Mouse (Mus musculus): Measurements from ENCODE around the gene Pik3cb. TPM values are rescaled to one million over a fixed set of nuclear protein-coding genes. Genes with fewer than 3 reads are reported as not detected.
A peak's percentile ranks its signal among the peaks of the same experiment; 100 is the strongest.

The Pik3cb gene
- polyA plus RNA-seq, 1 experiment = 55.5 TPM

- TF ChIP-seq POLR2A (IDR thresholded peaks at IDR 0.05; ENCODE audit: insufficient read depth, low read length) = no peak
- no peak for TF ChIP-seq EP300 (IDR thresholded peaks at IDR 0.05; ENCODE audit: insufficient read depth, low read depth, low read length)
- TF ChIP-seq CTCF (IDR thresholded peaks at IDR 0.05; ENCODE audit: low read depth, low read length) = no peak
- H3K36me3 ChIP-seq (ENCODE audit: control insufficient read depth, insufficient read depth, low read length, poor library complexity, severe bottlenecking) = no peaks in the 10 kb centered on the region
- no peak overlapping the region for H3K9ac ChIP-seq (ENCODE audit: low read depth, poor library complexity, severe bottlenecking)
These were observed 4.1 kb upstream of the Pik3cb start for GRCm38 (mm10) chr9:99144416-99144989.

GRCm38 (mm10) chr9:99141618-99142017 lies 1.2 kb upstream of the Pik3cb start:
- no peaks in the 10 kb centered on the region for H3K4me1 ChIP-seq (ENCODE audit: control insufficient read depth, insufficient read depth, low read length)
- no peak overlapping the region for H3K9ac ChIP-seq (ENCODE audit: low read depth, poor library complexity, severe bottlenecking)
- TF ChIP-seq EP300 (IDR thresholded peaks at IDR 0.05; ENCODE audit: insufficient read depth, low read depth, low read length) (no peak), CTCF (IDR thresholded peaks at IDR 0.05; ENCODE audit: low read depth, low read length) (no peak), POLR2A (IDR thresholded peaks at IDR 0.05; ENCODE audit: insufficient read depth, low read length) (no peak)
- H3K4me3 ChIP-seq (ENCODE audit: low read depth, low read length) = no peak overlapping the region
- H3K36me3 ChIP-seq (ENCODE audit: control insufficient read depth, insufficient read depth, low read length, poor library complexity, severe bottlenecking) = no peaks in the 10 kb centered on the region
- no peaks in the 10 kb centered on the region for H3K9me3 ChIP-seq (replicated peaks; ENCODE audit: control insufficient read depth, insufficient read depth, low read length, poor library complexity, severe bottlenecking)
- no peaks in the 10 kb centered on the region for H3K27me3 ChIP-seq (ENCODE audit: control insufficient read depth, insufficient read depth, low read length, poor library complexity, severe bottlenecking)
- H3K27ac ChIP-seq (ENCODE audit: insufficient read depth, low read length) = no peak overlapping the region

More at GRCm38 (mm10) chr9:99144416-99144989, 4.1 kb upstream of the Pik3cb start:
- Histone ChIP-seq H3K27me3 (ENCODE audit: control insufficient read depth, insufficient read depth, low read length, poor library complexity, severe bottlenecking) (no peaks in the 10 kb centered on the region), H3K4me3 (ENCODE audit: low read depth, low read length) (no peak overlapping the region), H3K9me3 (replicated peaks; ENCODE audit: control insufficient read depth, insufficient read depth, low read length, poor library complexity, severe bottlenecking) (no peaks in the 10 kb centered on the region), H3K4me1 (ENCODE audit: control insufficient read depth, insufficient read depth, low read length) (no peaks in the 10 kb centered on the region), H3K27ac (ENCODE audit: insufficient read depth, low read length) (no peak overlapping the region)

- Histone ChIP-seq H3K36me3 (ENCODE audit: control insufficient read depth, insufficient read depth, low read length, poor library complexity, severe bottlenecking) (no peaks in the 10 kb centered on the region), H3K9me3 (replicated peaks; ENCODE audit: control insufficient read depth, insufficient read depth, low read length, poor library complexity, severe bottlenecking) (no peaks in the 10 kb centered on the region), H3K4me3 (ENCODE audit: low read depth, low read length) (no peak overlapping the region), H3K4me1 (ENCODE audit: control insufficient read depth, insufficient read depth, low read length) (no peaks in the 10 kb centered on the region), H3K27ac (ENCODE audit: insufficient read depth, low read length) (no peak overlapping the region), H3K27me3 (ENCODE audit: control insufficient read depth, insufficient read depth, low read length, poor library complexity, severe bottlenecking) (no peaks in the 10 kb centered on the region), H3K9ac (ENCODE audit: low read depth, poor library complexity, severe bottlenecking) (no peak overlapping the region)
- no peak for TF ChIP-seq CTCF (IDR thresholded peaks at IDR 0.05; ENCODE audit: low read depth, low read length)
- TF ChIP-seq POLR2A (IDR thresholded peaks at IDR 0.05; ENCODE audit: insufficient read depth, low read length) = no peak
- TF ChIP-seq EP300 (IDR thresholded peaks at IDR 0.05; ENCODE audit: insufficient read depth, low read depth, low read length) = no peak
These were observed 750 bp upstream of the Pik3cb start for GRCm38 (mm10) chr9:99141171-99141570.

GRCm38 (mm10) chr9:99139194-99140023 lies 1.0 kb downstream of the Pik3cb start:
- peaks cover 2% of the 10 kb centered on the region; the same call in 1 of the 2 replicates for H3K36me3 ChIP-seq (ENCODE audit: control insufficient read depth, insufficient read depth, low read length, poor library complexity, severe bottlenecking)
- TF ChIP-seq POLR2A (IDR thresholded peaks at IDR 0.05; ENCODE audit: insufficient read depth, low read length) (no peak), EP300 (IDR thresholded peaks at IDR 0.05; ENCODE audit: insufficient read depth, low read depth, low read length) (no peak), CTCF (IDR thresholded peaks at IDR 0.05; ENCODE audit: low read depth, low read length) (no peak)
- H3K9ac ChIP-seq (ENCODE audit: low read depth, poor library complexity, severe bottlenecking) = peak overlapping the region; percentile 92
- H3K4me3 ChIP-seq (ENCODE audit: low read depth, low read length) = peak overlapping the region; percentile 89
- no peaks in the 10 kb centered on the region for H3K27me3 ChIP-seq (ENCODE audit: control insufficient read depth, insufficient read depth, low read length, poor library complexity, severe bottlenecking)
- peaks cover 4% of the 10 kb centered on the region for H3K4me1 ChIP-seq (ENCODE audit: control insufficient read depth, insufficient read depth, low read length)
- H3K9me3 ChIP-seq (replicated peaks; ENCODE audit: control insufficient read depth, insufficient read depth, low read length, poor library complexity, severe bottlenecking) = no peaks in the 10 kb centered on the region
- H3K27ac ChIP-seq (ENCODE audit: insufficient read depth, low read length) = no peak overlapping the region

- Histone ChIP-seq H3K27ac (ENCODE audit: insufficient read depth, low read length) (peak overlapping the region; percentile 5; the same call in 1 of the 2 replicates), H3K4me1 (ENCODE audit: control insufficient read depth, insufficient read depth, low read length) (peaks cover 4% of the 10 kb centered on the region), H3K9ac (ENCODE audit: low read depth, poor library complexity, severe bottlenecking) (no peak overlapping the region), H3K9me3 (replicated peaks; ENCODE audit: control insufficient read depth, insufficient read depth, low read length, poor library complexity, severe bottlenecking) (no peaks in the 10 kb centered on the region), H3K4me3 (ENCODE audit: low read depth, low read length) (no peak overlapping the region), H3K36me3 (ENCODE audit: control insufficient read depth, insufficient read depth, low read length, poor library complexity, severe bottlenecking) (peaks cover 2% of the 10 kb centered on the region; the same call in 1 of the 2 replicates), H3K27me3 (ENCODE audit: control insufficient read depth, insufficient read depth, low read length, poor library complexity, severe bottlenecking) (no peaks in the 10 kb centered on the region)
- TF ChIP-seq EP300 (IDR thresholded peaks at IDR 0.05; ENCODE audit: insufficient read depth, low read depth, low read length) (no peak), POLR2A (IDR thresholded peaks at IDR 0.05; ENCODE audit: insufficient read depth, low read length) (no peak), CTCF (IDR thresholded peaks at IDR 0.05; ENCODE audit: low read depth, low read length) (no peak)
These were observed 3.1 kb downstream of the Pik3cb start for GRCm38 (mm10) chr9:99137301-99137700.
